Mouse (Mus musculus): ENCODE measurements around the gene Gcnt2.

- TF ChIP-seq CTCF (IDR thresholded peaks at IDR 0.05; ENCODE audit: insufficient read depth, low read depth, low read length) (no peak), POLR2A (IDR thresholded peaks at IDR 0.05; ENCODE audit: insufficient read depth, low read depth, low read length) (no peak)
Measured at GRCm38 (mm10) chr13:41008946-41009345, 149.4 kb downstream of the Gcnt2 start.

Data from olfactory bulb, adult 2 months (tissue).